Mouse (Mus musculus) liver, adult 2 months (tissue): ENCODE results near the gene Plppr1.

ENCODE experiments used
- CTCF ChIP-seq: fragments of 200-500 bp; IDR thresholded peaks from 2 replicates; pipeline ENCODE4 v1.5.1; 2011; ENCODE audit warnings: low read depth, low read length, control low read depth
- POLR2A ChIP-seq: fragments of 200-500 bp; IDR thresholded peaks from 2 replicates; pipeline ENCODE4 v1.6.1; 2011; ENCODE audit warnings: low read length, control low read depth; ENCODE audit not compliant: insufficient read depth; ENCODE audit errors: extremely low read depth

DNA sequence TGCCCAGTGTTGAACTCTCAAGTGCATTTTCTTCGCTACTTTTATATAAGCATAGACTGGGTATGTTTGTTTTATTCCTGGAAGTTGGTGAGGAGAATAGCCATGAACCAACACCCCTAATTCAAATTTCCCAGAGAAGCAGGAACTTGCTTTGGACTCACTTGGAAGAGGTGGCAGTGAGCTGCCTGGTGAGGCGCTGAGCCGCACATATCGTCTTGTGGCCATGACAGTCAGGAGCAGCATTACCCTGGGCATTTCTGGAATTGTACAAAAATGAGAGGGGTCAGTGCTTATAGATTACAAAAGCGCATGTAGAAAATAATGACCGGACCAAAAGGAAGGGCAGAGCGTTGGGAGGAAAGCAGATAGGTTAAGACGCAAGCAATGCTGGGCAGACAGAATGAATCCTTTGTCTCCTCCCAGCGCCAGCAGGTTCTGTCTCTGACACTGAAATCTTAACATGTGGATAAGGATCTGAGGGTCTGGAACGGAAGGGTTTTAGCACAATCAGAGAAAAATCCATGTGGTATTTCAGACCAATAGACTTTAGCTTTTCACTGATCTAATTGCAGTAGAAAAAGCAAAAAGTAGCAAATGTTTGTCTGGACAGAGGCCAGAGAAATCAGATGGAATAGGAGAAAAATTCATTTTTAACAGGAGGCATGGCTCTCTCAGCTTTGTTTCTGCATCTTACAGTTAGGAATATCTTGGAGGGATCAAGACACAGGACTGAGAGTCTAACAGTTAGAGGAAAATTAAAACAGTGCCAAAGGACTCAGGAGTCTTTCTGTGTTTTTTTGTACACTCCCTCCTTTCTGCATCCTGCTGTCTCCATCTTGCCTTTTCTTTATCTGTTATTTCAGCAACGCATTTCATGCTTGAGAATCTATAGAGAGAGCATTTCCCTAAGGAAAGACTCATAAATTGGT lies 153.8 kb downstream of the Plppr1 start:
- TF ChIP-seq CTCF: no peak
- no peak for TF ChIP-seq POLR2A
